Mouse (Mus musculus) mesoderm, embryonic 11.5 days (tissue): ENCODE measurements around the gene Ptgr1.

ENCODE experiments used
- DNase-seq: peaks from one replicate; pipeline ENCODE4 v3.0.0-alpha.2; 2012; ENCODE audit warnings: low read depth, low spot score

The Ptgr1 gene

GRCm38 (mm10) chr4:58926120-58926519 lies 60.8 kb downstream of the Ptgr1 start:
- DNase-seq = no peak

- DNase-seq = no peak
These were observed 61.3 kb downstream of the Ptgr1 start for GRCm38 (mm10) chr4:58925664-58926063.

- DNase-seq = no peak
These were observed 63.0 kb downstream of the Ptgr1 start for GRCm38 (mm10) chr4:58923933-58924332.
